Mouse (Mus musculus): ENCODE measurements around the gene Hist1h2be. TPM values are rescaled to one million over a fixed set of nuclear protein-coding genes. Genes with fewer than 3 reads are reported as not detected.
"Not testable (repeated sequence)": the region's sequence is repeated elsewhere in the genome, so short reads cannot be mapped to it uniquely, and the experiment has no call there.

Hist1h2be gene
- polyA plus RNA-seq, 1 experiment from 2014 or later, result 3.2 TPM

DNA sequence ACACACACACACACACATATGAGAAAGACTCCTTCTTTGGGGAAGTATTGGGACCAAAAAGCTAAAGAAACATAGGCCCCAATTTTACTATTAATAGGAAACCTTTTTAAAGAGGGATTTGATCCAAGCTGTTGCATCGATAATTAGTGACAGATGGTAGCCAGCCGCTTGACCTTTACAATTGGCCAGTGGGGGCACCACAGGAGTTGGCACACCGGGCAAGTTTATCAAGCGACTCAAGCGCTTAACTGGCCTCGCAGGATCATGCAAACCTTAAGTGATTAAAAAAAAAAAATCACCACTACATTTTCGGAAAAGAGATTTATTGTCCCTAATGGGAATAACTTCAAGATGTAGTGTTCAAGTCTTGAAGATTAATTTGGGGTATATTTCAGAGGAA lies 28.3 kb downstream of the Hist1h2be start:
- no peaks in the 10 kb centered on the region for H3K9me3 ChIP-seq (ENCODE audit: low read length)
- H3K27ac ChIP-seq (ENCODE audit: low read length), result peak overlapping the region; percentile 86
- no peak for ATAC-seq (ENCODE audit: low FRiP score, low TSS enrichment)
- H3K4me1 ChIP-seq (ENCODE audit: insufficient read depth, low read length), result peaks cover 14% of the 10 kb centered on the region
- H3K27me3 ChIP-seq (ENCODE audit: insufficient read depth, low read length), result no peaks in the 10 kb centered on the region
- 61% methylated on average over 7 of the region's 7 CpGs for WGBS
- no peak overlapping the region for H3K9ac ChIP-seq (replicated peaks; ENCODE audit: low read length)
- no peaks in the 10 kb centered on the region for H3K36me3 ChIP-seq (ENCODE audit: insufficient read depth, low read length)
- no peak overlapping the region for H3K4me2 ChIP-seq (replicated peaks; ENCODE audit: low read depth, low read length)
- no peak overlapping the region for H3K4me3 ChIP-seq (ENCODE audit: low read length)

DNA sequence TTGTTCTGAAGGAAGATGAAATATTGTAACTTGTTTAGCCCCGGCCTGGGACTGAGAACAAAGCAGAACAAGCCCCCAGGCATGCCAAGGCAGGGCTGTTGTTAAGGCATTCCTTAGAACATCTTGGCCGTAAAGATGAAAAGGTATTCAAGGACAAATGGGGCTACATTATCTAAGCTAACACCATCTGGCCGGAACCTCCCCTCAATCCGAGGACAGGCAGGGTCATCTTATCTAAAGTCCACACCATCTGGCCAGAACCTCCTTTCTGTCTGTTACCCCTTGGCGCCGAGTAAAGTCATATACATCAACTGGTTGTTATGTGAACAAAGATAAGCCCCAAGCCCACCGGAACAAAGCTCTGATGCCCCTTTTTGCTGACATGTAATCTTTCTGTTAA lies 29.0 kb downstream of the Hist1h2be start:
- H3K36me3 ChIP-seq (ENCODE audit: insufficient read depth, low read length); H3K9me3 ChIP-seq (ENCODE audit: low read length); ATAC-seq (ENCODE audit: low FRiP score, low TSS enrichment); H3K27me3 ChIP-seq (ENCODE audit: insufficient read depth, low read length); H3K4me2 ChIP-seq (replicated peaks; ENCODE audit: low read depth, low read length); H3K4me3 ChIP-seq (ENCODE audit: low read length); H3K9ac ChIP-seq (replicated peaks; ENCODE audit: low read length); H3K27ac ChIP-seq (ENCODE audit: low read length): not testable (repeated sequence)
- WGBS, result 73% methylated on average over 7 of the region's 7 CpGs
- peaks cover 17% of the 10 kb centered on the region for H3K4me1 ChIP-seq (ENCODE audit: insufficient read depth, low read length)

DNA sequence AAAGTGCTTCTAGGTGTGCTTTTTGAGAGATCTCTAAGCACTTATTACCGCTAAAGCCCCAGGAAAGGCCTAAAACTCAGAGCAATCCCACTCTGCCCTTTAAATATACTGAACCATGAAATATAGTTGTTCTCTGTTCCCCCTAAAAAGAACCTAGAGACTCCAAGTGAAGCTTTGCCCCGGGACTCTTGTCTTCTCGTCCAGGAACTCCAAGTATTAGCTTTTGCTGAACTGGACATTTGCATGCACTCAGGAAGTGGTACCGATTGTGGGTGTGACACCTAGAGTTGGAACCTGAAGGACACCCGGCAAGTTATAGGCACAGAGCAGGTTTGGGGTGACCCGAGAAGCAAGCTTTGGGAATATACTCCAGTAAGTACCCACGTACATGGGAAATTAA lies 29.7 kb downstream of the Hist1h2be start:
- ATAC-seq (ENCODE audit: low FRiP score, low TSS enrichment), result no peak

DNA sequence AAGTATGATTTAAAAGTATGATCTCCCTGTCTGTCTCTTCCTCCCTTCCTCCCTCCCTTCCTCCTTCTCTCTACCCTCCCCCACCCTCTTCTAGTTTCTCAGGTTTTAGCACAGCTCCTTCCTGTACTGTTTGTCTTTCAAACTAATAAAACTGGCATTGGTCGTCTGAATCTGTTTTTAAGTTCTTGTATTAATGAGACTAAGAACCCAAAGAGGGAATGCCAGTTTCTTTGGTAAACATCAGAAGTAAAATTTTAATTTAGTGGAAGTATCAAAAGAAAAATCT lies 34.0 kb downstream of the Hist1h2be start:
- no peak for ATAC-seq (ENCODE audit: low FRiP score, low TSS enrichment)
- Histone ChIP-seq H3K9me3 (ENCODE audit: low read length) (no peaks in the 10 kb centered on the region), H3K9ac (replicated peaks; ENCODE audit: low read length) (peak overlapping the region; percentile 71), H3K36me3 (ENCODE audit: insufficient read depth, low read length) (no peaks in the 10 kb centered on the region), H3K27ac (ENCODE audit: low read length) (peak overlapping the region; percentile 99), H3K4me1 (ENCODE audit: insufficient read depth, low read length) (peaks cover 33% of the 10 kb centered on the region), H3K4me2 (replicated peaks; ENCODE audit: low read depth, low read length) (peak overlapping the region; percentile 83), H3K4me3 (ENCODE audit: low read length) (peak overlapping the region; percentile 41), H3K27me3 (ENCODE audit: insufficient read depth, low read length) (no peaks in the 10 kb centered on the region)
- WGBS, result 2% methylated on average over 1 of the region's 1 CpGs

More for the DNA sequence above, 29.7 kb downstream of the Hist1h2be start:
- no peak overlapping the region for H3K4me2 ChIP-seq (replicated peaks; ENCODE audit: low read depth, low read length)
- no peaks in the 10 kb centered on the region for H3K27me3 ChIP-seq (ENCODE audit: insufficient read depth, low read length)
- no peaks in the 10 kb centered on the region for H3K36me3 ChIP-seq (ENCODE audit: insufficient read depth, low read length)
- no peak overlapping the region for H3K9ac ChIP-seq (replicated peaks; ENCODE audit: low read length)
- no peaks in the 10 kb centered on the region for H3K9me3 ChIP-seq (ENCODE audit: low read length)
- H3K27ac ChIP-seq (ENCODE audit: low read length), result no peak overlapping the region
- 95% methylated on average over 7 of the region's 7 CpGs for WGBS
- H3K4me3 ChIP-seq (ENCODE audit: low read length), result no peak overlapping the region
- H3K4me1 ChIP-seq (ENCODE audit: insufficient read depth, low read length), result peaks cover 22% of the 10 kb centered on the region

DNA sequence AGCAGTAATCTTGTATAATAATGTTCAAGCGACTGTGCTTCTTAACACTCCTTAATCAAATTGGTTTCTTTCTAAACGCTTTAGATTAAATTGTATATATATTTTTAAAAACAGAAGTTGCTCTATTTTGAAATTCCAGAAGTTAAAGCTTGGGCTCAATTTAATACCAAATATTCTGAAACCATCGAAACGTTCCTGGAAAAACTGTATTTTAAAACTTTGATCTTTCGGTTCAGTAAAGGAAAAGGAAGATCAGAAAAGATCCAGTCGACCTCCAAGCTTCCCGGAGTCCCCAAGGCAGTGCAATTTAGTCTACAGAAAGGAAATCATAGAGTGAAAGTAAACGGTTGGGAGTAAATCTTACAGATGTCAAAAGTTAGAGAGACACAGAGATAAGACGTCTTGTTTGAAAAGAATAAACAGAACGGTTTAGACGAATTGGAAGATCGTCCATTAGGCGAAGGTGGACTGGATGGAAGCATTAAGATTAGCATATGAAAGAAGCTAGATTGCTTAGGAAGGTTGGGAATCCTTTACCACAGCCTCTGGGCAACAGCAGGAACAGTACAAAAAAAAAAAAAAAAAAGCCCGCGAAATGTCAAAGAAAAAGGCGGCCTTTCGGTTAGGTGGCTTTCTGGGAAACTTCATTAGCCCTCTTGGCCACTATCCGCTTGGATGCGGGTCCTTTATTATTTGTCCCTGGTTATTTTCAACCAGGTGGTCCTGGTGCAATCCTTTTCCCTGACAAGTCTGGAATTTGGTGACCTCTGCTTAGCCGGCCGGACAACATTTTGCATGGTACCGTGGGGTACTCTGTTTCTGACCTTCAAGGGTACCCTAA lies 34.6 kb downstream of the Hist1h2be start:
- Histone ChIP-seq H3K4me1 (ENCODE audit: insufficient read depth, low read length) (peaks cover 35% of the 10 kb centered on the region), H3K9ac (replicated peaks; ENCODE audit: low read length) (peak overlapping the region; percentile 71), H3K4me3 (ENCODE audit: low read length) (peak overlapping the region; percentile 41), H3K9me3 (ENCODE audit: low read length) (no peaks in the 10 kb centered on the region), H3K36me3 (ENCODE audit: insufficient read depth, low read length) (no peaks in the 10 kb centered on the region), H3K4me2 (replicated peaks; ENCODE audit: low read depth, low read length) (peak overlapping the region; percentile 83), H3K27ac (ENCODE audit: low read length) (peak overlapping the region; percentile 99), H3K27me3 (ENCODE audit: insufficient read depth, low read length) (no peaks in the 10 kb centered on the region)
- ATAC-seq (ENCODE audit: low FRiP score, low TSS enrichment), result no peak
- 1% methylated on average over 21 of the region's 22 CpGs for WGBS

DNA sequence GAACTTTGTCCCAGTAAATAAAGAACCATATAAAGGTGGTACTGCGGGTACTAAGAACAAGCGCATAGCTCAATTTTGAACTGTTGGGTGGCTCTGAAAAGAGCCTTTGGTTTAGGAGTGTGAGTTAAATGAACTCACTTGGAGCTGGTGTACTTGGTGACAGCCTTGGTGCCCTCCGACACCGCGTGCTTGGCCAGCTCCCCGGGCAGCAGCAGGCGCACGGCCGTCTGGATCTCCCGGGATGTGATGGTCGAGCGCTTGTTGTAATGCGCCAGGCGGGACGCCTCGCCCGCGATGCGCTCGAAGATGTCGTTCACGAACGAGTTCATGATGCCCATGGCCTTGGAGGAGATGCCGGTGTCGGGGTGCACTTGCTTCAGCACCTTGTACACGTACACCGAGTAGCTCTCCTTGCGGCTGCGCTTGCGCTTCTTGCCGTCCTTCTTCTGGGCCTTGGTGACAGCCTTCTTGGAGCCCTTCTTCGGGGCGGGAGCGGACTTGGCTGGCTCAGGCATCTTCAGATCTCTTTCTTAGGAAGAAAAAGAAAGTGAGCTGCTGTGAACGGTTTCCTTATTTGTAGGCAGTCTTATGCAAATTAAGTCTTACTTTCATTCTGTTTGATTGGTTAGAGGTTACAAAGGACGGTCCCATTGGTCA lies 35.4 kb downstream of the Hist1h2be start:
- peak overlapping the region; percentile 83 for H3K4me2 ChIP-seq (replicated peaks; ENCODE audit: low read depth, low read length)
- ATAC-seq (ENCODE audit: low FRiP score, low TSS enrichment), result peak; percentile 90

DNA sequence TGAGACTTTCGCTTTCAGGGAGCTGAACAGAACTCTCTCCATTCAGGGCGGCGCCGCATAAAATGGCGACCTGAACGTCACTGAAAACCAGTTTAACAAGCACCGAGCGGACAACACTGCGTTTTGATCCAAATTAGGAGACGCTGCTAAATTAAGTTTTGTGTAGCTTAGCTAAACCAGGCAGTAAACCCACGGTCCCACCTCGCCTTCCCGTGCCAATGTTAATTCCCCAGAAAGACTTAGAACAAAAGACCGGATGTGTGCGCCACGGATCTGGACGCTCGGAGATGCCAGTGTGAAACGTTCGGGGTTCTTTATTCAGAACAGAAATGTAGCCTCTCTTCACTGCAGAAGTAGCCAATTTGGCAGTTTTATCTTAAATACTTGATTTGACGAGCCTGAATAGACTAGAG lies 35.9 kb downstream of the Hist1h2be start:
- no peaks in the 10 kb centered on the region for H3K27me3 ChIP-seq (ENCODE audit: insufficient read depth, low read length)
- WGBS, result under 1% methylated on average over 21 of the region's 21 CpGs
- no peaks in the 10 kb centered on the region for H3K9me3 ChIP-seq (ENCODE audit: low read length)
- no peak for ATAC-seq (ENCODE audit: low FRiP score, low TSS enrichment)
- H3K36me3 ChIP-seq (ENCODE audit: insufficient read depth, low read length), result no peaks in the 10 kb centered on the region
- peaks cover 35% of the 10 kb centered on the region for H3K4me1 ChIP-seq (ENCODE audit: insufficient read depth, low read length)
- peak overlapping the region; percentile 46 for H3K4me3 ChIP-seq (ENCODE audit: low read length)
- H3K4me2 ChIP-seq (replicated peaks; ENCODE audit: low read depth, low read length), result peak overlapping the region; percentile 83
- peak overlapping the region; percentile 95 for H3K27ac ChIP-seq (ENCODE audit: low read length)
- peak overlapping the region; percentile 88 for H3K9ac ChIP-seq (replicated peaks; ENCODE audit: low read length)

More for the DNA sequence above, 35.4 kb downstream of the Hist1h2be start:
- H3K27me3 ChIP-seq (ENCODE audit: insufficient read depth, low read length); H3K9me3 ChIP-seq (ENCODE audit: low read length); H3K36me3 ChIP-seq (ENCODE audit: insufficient read depth, low read length): not testable (repeated sequence)
- 1% methylated on average over 22 of the region's 36 CpGs for WGBS
- H3K9ac ChIP-seq (replicated peaks; ENCODE audit: low read length), result peak overlapping the region; percentile 88
- H3K4me3 ChIP-seq (ENCODE audit: low read length), result peak overlapping the region; percentile 46
- peak overlapping the region; percentile 95 for H3K27ac ChIP-seq (ENCODE audit: low read length)
- peaks cover 35% of the 10 kb centered on the region for H3K4me1 ChIP-seq (ENCODE audit: insufficient read depth, low read length)

DNA sequence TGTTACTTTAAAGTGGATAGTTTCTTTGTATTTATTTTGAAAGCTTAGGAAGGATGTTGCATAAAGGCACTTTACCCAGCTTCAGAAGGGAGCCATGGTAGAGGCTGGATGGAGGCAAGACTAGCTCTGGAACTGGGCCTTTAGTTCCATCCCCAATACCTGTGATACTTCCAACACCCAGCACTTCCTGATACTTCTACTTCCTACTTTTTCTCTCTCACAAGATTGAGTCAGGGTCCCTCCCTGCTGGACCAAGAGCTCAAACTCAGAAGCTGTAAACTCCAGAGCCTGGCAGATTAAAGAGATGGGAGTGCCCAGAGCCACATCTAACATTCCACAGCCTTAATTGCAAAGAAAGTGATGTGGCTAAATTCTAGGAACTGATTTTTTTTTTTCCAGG lies 36.6 kb downstream of the Hist1h2be start:
- peak overlapping the region; percentile 88 for H3K9ac ChIP-seq (replicated peaks; ENCODE audit: low read length)
- H3K4me3 ChIP-seq (ENCODE audit: low read length), result peak overlapping the region; percentile 46
- H3K9me3 ChIP-seq (ENCODE audit: low read length), result no peaks in the 10 kb centered on the region
- no peak for ATAC-seq (ENCODE audit: low FRiP score, low TSS enrichment)
- peak overlapping the region; percentile 83 for H3K4me2 ChIP-seq (replicated peaks; ENCODE audit: low read depth, low read length)
- H3K27ac ChIP-seq (ENCODE audit: low read length), result peak overlapping the region; percentile 95
- H3K27me3 ChIP-seq (ENCODE audit: insufficient read depth, low read length), result no peaks in the 10 kb centered on the region
- peaks cover 35% of the 10 kb centered on the region for H3K4me1 ChIP-seq (ENCODE audit: insufficient read depth, low read length)
- H3K36me3 ChIP-seq (ENCODE audit: insufficient read depth, low read length), result no peaks in the 10 kb centered on the region

DNA sequence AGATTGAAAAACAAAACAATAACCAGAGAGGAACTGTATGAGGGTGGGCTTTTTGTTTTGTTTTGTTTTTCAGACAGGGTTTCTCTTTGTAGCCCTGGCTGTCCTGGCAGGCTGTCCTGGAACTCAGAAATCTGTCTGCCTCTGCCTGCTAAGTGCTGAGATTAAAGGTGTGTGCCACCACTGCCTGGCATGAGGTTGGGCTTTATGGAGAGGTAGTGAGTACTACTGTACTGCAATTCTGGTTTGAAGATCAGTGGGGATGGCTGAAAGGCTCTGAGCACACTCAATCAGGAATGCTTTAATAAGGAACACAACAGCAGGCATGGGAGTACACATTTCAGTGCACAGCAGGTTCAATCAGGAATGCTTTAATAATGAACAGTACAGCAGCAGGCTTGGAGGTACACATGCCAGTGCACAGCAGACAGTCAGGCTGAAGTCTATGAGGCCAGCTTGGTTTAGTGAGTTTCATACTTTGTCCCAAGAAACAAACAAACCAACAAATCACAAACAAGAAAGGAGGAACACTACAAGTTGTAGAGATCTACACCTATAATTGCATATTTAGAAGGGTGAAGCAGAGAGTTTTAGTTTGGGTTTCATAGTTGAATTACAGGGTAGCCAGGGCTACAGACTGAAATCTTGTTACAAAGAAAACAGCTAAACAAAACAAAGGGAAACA lies 37.4 kb downstream of the Hist1h2be start:
- Histone ChIP-seq H3K4me3 (ENCODE audit: low read length) (no peak overlapping the region), H3K9ac (replicated peaks; ENCODE audit: low read length) (peak overlapping the region; percentile 7; the same call in 1 of the 2 replicates), H3K4me2 (replicated peaks; ENCODE audit: low read depth, low read length) (peak overlapping the region; percentile 7; the same call in 1 of the 2 replicates), H3K36me3 (ENCODE audit: insufficient read depth, low read length) (no peaks in the 10 kb centered on the region), H3K4me1 (ENCODE audit: insufficient read depth, low read length) (peaks cover 35% of the 10 kb centered on the region), H3K27me3 (ENCODE audit: insufficient read depth, low read length) (no peaks in the 10 kb centered on the region), H3K27ac (ENCODE audit: low read length) (peak overlapping the region; percentile 92), H3K9me3 (ENCODE audit: low read length) (no peaks in the 10 kb centered on the region)
- no peak for ATAC-seq (ENCODE audit: low FRiP score, low TSS enrichment)
